Mouse (Mus musculus) C2C12 (cell line): ENCODE results near the gene Kcnk13.

Experiments used
- CTCF ChIP-seq: IDR thresholded peaks from one replicate; pipeline ENCODE4 v1.5.1; 2011; ENCODE audit not compliant: control insufficient read depth, insufficient read depth, insufficient read length
- MAX ChIP-seq: IDR thresholded peaks from one replicate; pipeline ENCODE4 v1.6.1; 2011; ENCODE audit warnings: mild to moderate bottlenecking, control low read depth
- MYOD1 ChIP-seq: IDR thresholded peaks from one replicate; pipeline ENCODE4 v1.6.1; 2011; ENCODE audit warnings: low read depth; ENCODE audit not compliant: control insufficient read depth, insufficient read length

DNA sequence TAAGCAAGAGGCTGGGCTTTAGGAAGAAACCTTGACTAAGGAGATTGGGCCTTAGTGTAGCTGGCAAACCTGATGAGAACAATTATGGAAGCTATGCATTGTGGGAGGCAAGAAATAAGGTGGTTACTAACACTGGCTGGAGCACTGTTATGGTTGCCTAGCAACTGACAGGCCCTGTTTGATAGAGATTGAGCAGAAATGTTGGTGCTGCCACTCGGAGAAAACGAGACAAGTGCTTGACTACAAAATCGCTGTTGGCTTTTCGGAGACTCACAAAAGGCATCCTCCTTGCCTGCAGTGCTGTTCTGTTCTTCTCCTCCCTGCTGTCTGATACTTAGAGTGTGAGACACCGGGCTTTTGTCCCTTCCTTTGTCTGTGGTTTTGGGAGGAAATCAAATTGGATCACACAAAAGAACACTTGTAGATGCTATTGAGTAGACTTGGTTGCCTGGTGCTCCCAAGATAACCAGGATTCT lies 41.1 kb upstream of the Kcnk13 start:
- TF ChIP-seq CTCF, result no peak
- no peak for TF ChIP-seq MYOD1
- no peak for TF ChIP-seq MAX
